Mouse (Mus musculus) macrophage (primary cell): ENCODE measurements around the gene Cxcl14. TPM values are rescaled to one million over a fixed set of nuclear protein-coding genes. Genes with fewer than 3 reads are reported as not detected.

Source experiments
- H3K27ac ChIP-seq: fragments of 350-480 bp; formaldehyde crosslinking; 2 replicates; pipeline ENCODE4 v1.9.0; 2021
- H3K36me3 ChIP-seq: fragments of 350-480 bp; formaldehyde crosslinking; 2 replicates; pipeline ENCODE4 v1.9.0; 2021; ENCODE audit errors: inconsistent target
- H3K4me3 ChIP-seq: fragments of 350-480 bp; formaldehyde crosslinking; 2 replicates; pipeline ENCODE4 v1.9.0; 2021; ENCODE audit errors: inconsistent target
- H3K79me2 ChIP-seq: fragments of 350-480 bp; formaldehyde crosslinking; 2 replicates; pipeline ENCODE4 v1.9.0; 2021; ENCODE audit errors: inconsistent target
- WGBS: methylation state at CpG from one replicate; pipeline ENCODE4 v1.1.7; 2026; ENCODE audit warnings: inconsistent platforms; ENCODE audit not compliant: missing documents; 5-methylcytosine and 5-hydroxymethylcytosine counted together
- polyA plus RNA-seq: library from polyadenylated mRNA; stranded (reverse); fragments of 250-400 nt; gene quantifications from 3 replicates; pipeline ENCODE4 v1.2.4, GENCODE M21; 2018; ENCODE audit warnings: inconsistent platforms

Gene Cxcl14
- polyA plus RNA-seq, 1 experiment from 2014 or later, result 0.39 TPM

DNA sequence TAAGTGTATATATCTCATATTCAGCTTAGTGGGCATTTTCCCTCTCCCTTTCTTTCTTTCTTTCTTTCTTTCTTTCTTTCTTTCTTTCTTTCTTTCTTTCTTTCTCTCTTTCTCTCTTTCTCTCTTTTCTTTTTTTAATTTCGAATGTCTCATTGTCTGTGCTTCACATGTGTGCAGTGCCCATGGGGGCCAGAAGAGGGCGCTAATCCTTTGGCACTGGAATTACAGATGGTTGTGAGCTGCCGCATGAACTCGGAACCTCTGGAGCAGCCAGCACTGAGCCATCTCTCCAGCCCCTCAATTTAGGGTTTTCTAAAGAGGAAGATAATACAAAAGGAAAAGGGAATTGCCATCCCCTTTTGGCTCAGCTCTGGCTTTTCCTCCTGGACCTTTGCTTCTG, 29.0 kb downstream of the Cxcl14 start:
- Histone ChIP-seq H3K27ac (no peak overlapping the region), H3K36me3 (no peaks in the 10 kb centered on the region), H3K4me3 (no peak overlapping the region), H3K79me2 (no peaks in the 10 kb centered on the region)
- WGBS, result 87% methylated on average over 4 of the region's 4 CpGs

DNA sequence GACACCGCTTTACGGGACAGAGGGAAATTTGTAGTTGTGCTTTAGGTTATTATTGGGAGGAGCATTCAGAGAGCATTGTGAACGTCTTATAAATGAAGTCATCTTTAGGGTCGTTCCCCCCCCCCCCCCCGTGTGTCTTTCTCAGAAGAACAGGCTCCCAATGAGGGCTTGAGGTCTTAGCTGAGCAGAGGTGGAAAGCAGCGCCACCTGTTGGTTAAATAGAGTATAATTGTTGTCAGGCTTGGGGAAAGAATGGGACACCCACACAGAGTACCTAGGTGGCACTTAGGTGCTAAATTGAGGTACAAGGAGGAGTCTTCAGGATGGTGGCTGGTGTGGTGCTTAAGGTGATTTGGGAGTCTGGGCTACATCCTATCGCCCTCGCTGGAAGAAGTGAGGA, 29.9 kb downstream of the Cxcl14 start:
- no peaks in the 10 kb centered on the region for H3K79me2 ChIP-seq
- H3K36me3 ChIP-seq, result no peaks in the 10 kb centered on the region
- no peak overlapping the region for H3K4me3 ChIP-seq
- 37% methylated on average over 7 of the region's 8 CpGs for WGBS
- H3K27ac ChIP-seq, result no peak overlapping the region

DNA sequence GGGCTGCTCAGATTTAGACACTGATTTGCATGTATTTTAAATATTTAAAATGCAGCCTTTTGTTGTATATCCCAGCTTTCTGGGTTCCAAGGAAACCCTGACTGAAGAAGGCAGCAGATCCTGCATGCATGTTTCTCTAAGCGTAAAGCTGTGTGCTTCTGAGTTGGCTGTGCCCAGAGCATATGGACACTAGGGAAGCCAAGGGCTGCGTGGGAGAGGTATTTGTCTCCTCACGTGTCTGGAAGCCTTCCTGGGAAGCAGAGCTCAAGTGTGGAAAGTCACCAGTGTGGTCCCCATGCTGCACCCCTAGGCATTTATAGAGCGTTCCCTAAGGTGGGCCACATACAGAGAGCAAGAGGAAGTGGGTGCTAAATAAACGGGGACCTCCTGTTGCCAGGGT, 30.7 kb downstream of the Cxcl14 start:
- Histone ChIP-seq H3K4me3 (no peak overlapping the region), H3K27ac (no peak overlapping the region), H3K79me2 (no peaks in the 10 kb centered on the region), H3K36me3 (no peaks in the 10 kb centered on the region)
- 60% methylated on average over 5 of the region's 5 CpGs for whole genome bisulfite sequencing

DNA sequence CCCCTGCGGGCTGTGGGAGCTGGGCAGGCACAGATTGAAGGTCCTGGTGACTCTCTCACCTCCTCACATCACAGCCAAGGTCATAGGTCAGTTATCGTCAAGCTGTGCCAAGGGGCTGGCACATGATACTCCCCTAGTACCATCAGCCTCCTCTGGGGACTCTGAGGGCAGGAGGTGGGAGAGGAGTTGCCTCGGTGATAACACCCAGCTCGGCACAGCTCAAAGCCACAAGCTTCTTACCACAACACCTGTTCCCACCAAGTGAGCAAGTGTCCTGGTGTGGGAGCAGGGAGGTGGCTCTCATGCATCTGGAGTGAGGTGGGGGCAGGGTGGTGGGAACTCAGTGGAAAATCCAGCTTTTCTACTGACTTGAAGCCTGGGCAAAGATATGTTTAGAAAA, 34.1 kb downstream of the Cxcl14 start:
- Histone ChIP-seq H3K36me3 (no peaks in the 10 kb centered on the region), H3K79me2 (no peaks in the 10 kb centered on the region)
- 44% methylated on average over 4 of the region's 4 CpGs for WGBS

DNA sequence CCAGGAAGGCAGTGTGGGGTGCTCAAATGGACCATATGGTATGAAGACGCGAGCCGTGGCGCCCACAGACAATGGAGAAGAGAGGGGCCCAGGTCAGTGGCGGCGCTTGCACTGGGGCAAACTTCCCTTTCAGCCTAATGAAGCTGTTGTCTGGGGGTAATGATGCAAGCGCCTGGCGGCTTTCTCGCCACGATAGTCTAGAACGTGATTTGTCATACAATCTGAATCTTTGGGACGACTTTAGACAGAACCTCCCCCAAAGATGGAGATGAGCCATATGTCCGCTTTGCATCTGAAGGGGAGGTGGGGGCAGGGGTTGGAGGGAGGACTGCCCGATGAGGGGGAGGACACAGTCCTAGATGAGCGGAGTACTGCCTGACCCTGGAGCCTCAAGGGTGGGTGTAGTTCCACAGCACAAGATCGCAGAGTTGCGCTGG, 36.0 kb downstream of the Cxcl14 start:
- H3K36me3 ChIP-seq, result no peaks in the 10 kb centered on the region
- no peak overlapping the region for H3K4me3 ChIP-seq
- WGBS, result 6% methylated on average over 17 of the region's 17 CpGs
- no peak overlapping the region for H3K27ac ChIP-seq
- no peaks in the 10 kb centered on the region for H3K79me2 ChIP-seq

More for the DNA sequence above, 34.1 kb downstream of the Cxcl14 start:
- Histone ChIP-seq H3K4me3 (no peak overlapping the region), H3K27ac (no peak overlapping the region)

DNA sequence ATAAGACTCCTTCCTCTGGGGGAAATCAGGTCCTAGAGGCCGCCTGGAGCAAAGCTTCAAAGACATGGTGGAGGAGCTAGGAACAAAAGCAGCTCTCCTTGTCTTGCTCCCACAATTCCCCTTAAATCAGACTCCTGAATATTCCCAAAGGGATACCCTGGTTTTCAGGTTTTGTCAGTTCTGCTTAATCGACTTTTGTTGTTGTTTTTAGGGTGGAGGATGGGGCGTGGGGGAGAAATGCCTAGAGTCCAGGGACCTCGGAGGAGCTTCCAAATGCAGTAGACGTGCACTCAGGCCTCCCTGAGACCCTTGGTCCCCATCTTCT, 36.5 kb downstream of the Cxcl14 start:
- Histone ChIP-seq H3K36me3 (no peaks in the 10 kb centered on the region), H3K4me3 (no peak overlapping the region), H3K79me2 (no peaks in the 10 kb centered on the region), H3K27ac (no peak overlapping the region)
- whole genome bisulfite sequencing, result 7% methylated on average over 5 of the region's 5 CpGs

DNA sequence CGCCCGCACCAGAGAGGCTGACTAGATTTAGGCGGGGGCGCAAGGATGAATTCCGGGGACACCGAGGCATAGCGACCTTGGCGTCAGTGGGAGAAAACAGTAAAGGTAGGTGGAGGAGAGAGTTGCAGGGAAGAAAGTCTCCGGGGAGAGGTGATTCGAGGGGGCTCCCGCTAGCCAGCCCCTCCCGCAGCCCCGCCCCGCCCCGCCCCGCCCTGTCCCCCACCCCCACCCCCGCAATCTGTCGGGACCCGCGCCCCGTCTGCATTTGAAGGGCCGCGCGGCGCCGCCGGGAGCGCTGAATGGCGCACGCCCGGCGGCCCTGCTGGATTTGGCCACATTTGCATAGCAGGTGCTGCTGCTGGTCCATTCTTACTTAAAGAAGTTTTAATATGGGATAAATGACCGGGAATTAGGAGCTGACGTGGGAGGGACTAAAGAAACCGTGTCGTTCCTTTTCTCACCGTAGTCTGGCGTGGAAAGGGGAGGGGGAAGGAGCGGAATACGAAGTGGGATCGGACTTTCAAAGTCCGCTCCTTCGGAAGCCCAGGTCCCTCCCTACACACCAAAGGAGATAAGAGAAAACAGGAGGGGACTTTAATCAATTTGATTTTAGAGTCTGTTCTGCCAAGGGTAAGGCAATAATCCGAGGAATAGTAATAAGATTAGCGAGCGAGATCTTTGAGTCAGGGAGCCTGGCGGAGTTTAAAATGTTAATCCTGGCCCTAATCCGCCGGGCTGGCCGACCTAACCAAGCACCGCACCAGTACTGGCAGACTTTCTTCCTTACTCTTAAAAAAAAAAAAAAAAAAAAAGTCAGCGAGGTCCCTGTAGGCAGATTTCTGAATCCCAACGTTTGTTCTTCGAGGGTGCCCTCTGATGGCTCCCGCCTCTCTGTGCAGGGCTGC, 37.1 kb downstream of the Cxcl14 start:
- no peak overlapping the region for H3K4me3 ChIP-seq
- no peak overlapping the region for H3K27ac ChIP-seq
- no peaks in the 10 kb centered on the region for H3K79me2 ChIP-seq
- WGBS, result 6% methylated on average over 44 of the region's 55 CpGs
- no peaks in the 10 kb centered on the region for H3K36me3 ChIP-seq

DNA sequence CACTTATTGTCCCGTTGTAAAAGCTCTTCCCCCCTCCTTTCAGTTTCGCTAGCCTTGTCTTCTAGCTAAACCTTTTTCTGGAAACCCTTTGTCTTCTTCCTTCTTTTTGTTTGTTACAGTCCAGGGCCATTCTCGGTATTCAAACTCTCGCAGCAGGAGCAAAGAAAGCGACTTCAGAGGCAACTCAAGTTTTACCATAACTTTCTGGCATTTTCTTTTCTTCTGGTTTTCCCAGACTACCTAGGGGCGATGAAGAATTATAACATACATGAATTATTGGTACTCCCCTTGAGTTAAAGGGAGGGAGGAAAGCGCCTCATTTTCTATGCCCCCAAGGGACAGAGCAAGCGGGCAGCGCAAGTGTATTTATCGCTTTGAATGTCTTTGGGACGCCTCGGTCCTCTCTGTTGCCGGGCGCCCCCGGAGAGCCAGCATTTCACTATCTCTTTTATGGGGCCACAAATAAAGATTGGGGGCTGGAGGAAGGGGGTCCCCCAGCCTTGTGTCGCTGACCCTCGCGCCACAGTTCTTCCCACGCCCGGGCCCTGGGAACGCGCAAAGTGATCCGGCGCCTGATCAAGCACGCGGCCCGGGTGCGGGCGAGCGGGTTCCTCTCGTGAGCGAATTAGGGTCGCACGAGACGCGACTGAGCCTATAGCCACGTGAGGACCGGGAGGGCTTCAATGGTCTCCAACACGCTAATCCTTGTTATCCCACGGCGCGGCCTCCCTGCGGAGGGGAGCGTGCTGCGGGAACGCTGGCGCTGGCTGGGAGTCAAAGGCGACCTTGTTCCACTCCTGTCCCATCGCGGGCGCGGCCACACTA, 37.9 kb downstream of the Cxcl14 start:
- Histone ChIP-seq H3K36me3 (no peaks in the 10 kb centered on the region), H3K27ac (no peak overlapping the region), H3K79me2 (no peaks in the 10 kb centered on the region), H3K4me3 (no peak overlapping the region)
- WGBS, result 5% methylated on average over 50 of the region's 52 CpGs

DNA sequence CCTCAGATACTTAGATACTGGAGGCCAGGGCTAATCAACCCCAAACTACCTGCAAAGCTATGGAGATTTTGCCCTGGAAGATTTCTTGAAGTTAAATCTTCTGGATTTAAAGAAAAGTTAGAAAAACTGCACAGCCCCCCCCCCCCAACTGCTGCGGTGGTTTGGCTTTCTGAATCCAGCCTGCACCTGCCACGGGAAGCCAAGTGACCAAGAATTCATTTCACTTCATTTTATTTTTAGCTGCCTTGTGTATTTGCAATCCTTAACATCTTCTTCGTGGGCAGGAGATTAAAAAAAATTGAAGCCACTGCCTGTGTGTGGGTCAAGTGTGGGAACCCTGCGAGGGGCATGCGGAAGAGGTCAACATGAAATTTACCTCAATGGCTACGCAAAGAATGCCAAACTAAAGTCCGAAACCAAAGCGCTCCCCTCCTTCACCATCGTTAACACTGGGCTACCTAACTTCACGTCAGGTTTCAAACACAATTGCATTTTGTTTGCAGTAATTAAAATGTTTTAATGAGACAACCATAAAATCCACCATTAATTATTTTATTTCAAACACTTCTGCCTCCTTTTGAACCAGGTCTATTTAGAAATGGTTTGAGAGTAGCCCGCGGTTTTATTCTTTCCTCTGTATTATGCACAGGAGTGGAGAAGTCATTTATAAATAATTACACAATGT, 38.7 kb downstream of the Cxcl14 start:
- no peaks in the 10 kb centered on the region for H3K36me3 ChIP-seq
- H3K27ac ChIP-seq, result no peak overlapping the region
- 15% methylated on average over 11 of the region's 12 CpGs for WGBS
- H3K4me3 ChIP-seq, result no peak overlapping the region
- H3K79me2 ChIP-seq, result no peaks in the 10 kb centered on the region

DNA sequence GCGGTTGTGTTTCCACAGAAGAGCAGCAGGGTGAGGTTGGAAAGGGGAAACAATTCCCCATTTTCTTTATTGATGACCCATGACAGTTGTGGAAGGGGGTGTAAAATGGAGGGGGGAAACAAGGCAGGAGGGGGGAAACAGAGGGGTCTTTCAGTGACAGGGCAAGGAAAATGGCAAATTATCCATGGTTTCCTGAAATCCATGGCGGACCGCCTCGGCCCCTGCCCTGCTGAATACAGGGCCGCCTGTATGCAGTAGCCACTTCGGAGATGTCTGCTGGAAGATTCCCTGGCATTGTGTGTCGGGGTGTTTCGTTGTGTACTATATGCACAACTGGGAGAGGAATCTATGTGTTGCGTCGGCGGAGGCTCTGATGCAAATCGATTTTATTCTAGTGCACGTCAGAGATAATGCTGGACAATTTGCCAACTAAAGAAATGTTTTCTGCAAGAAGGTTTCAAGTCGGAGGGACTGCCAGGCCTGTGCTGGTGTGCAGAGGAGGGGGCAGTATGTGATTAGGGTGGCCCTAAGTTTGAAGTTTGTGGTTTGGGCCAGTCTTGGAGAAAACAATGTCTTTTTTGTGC, 39.5 kb downstream of the Cxcl14 start:
- WGBS, result 26% methylated on average over 14 of the region's 14 CpGs
- Histone ChIP-seq H3K79me2 (no peaks in the 10 kb centered on the region), H3K4me3 (no peak overlapping the region), H3K36me3 (no peaks in the 10 kb centered on the region), H3K27ac (no peak overlapping the region)

DNA sequence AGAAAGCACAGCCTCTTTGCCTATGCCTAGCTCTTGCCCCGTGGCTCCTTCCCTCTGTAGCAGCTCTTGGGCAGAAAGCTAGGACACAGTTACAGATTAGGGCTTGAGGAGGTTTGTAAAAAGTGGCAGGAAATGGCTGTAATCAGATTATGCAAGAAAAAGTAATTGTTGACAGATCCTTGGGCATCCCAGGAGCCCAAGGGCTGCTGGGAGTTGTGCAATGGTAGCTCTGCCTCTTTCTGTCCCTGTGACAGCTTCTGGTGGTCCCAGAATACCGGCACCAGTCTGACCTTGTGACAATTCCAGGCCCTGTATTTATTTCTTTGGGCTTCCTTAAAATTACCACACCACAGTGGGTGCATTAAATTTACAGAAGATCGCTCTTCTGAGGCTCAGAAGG, 43.0 kb downstream of the Cxcl14 start:
- no peak overlapping the region for H3K27ac ChIP-seq
- no peaks in the 10 kb centered on the region for H3K79me2 ChIP-seq
- WGBS, result 18% methylated on average over 3 of the region's 3 CpGs
- no peak overlapping the region for H3K4me3 ChIP-seq
- H3K36me3 ChIP-seq, result no peaks in the 10 kb centered on the region

DNA sequence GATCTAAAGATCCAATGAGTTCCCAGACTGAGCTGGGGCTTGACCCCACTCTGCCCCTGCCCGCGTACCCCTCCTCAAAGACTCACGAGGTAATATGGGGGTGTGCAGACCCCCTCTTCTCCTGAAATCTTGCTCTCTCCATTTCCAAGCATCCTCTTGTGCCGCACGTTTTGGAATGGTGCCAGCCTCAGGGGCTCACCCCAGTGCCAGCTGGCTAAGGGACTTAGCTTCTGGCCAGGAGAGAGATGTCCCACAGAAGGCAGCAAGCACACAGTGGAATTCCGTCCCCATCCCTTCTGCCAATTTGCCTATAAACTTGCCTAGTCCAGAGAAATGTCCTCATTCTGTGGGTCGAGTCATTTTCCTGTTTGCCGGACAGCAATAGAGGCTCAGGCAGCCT, 43.6 kb downstream of the Cxcl14 start:
- 15% methylated on average over 8 of the region's 8 CpGs for WGBS
- no peaks in the 10 kb centered on the region for H3K79me2 ChIP-seq
- H3K27ac ChIP-seq, result no peak overlapping the region
- no peaks in the 10 kb centered on the region for H3K36me3 ChIP-seq
- H3K4me3 ChIP-seq, result no peak overlapping the region

DNA sequence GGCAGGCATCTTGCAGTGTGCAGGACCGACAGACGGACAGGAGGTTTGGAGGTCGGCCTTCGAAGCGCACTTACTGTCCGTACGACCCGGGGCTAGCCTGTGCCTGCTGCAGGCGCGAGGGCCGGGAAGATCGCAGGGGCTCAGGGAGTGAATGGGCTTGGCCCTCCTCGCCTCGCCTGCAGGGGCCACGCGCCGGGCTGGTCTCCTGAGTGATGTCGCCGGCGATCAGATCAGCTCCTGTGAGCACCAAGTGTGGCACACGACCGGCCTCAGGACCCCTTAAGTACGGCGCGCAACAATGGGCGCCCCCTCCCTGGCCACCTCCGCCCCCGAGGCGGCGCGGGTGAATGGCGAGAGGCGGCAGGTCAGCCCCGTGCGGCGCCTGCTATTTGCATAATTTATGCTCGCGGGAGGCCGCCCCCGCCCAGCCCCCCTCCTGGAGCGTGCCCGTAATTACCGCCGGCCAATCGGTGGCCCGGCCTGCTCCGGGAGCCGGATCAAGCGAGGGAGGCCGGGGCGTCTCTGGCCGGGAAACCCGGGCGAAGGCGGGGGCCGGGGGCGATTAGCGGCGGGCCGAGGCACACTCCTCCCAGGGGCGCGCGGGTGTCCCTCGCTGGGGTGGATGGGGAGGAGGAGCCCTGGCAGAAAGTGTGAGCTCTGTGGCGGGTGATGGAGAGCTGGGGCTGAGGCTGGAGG, 44.3 kb downstream of the Cxcl14 start, which contains the start of gene Neurog1:
TSS of gene Neurog1 (minus strand) at position 240 of the 696 bp plus-strand sequence.
- no peak within 1 kb of the TSS for H3K4me3 ChIP-seq
- WGBS, result 1% methylated on average over 59 of the region's 65 CpGs
- no peaks in the 10 kb centered on the region for H3K36me3 ChIP-seq
- no peak within 1 kb of the TSS for H3K27ac ChIP-seq
- no peaks in the 10 kb centered on the region for H3K79me2 ChIP-seq
